Mouse (Mus musculus): ENCODE measurements at regions not wholly inside any gene's neighbourhood (a gene's known extent, or its start where the extent isn't known, plus 50 kb on each side); places are given as distances from the start of the nearest gene placed in this dataset.

DNA sequence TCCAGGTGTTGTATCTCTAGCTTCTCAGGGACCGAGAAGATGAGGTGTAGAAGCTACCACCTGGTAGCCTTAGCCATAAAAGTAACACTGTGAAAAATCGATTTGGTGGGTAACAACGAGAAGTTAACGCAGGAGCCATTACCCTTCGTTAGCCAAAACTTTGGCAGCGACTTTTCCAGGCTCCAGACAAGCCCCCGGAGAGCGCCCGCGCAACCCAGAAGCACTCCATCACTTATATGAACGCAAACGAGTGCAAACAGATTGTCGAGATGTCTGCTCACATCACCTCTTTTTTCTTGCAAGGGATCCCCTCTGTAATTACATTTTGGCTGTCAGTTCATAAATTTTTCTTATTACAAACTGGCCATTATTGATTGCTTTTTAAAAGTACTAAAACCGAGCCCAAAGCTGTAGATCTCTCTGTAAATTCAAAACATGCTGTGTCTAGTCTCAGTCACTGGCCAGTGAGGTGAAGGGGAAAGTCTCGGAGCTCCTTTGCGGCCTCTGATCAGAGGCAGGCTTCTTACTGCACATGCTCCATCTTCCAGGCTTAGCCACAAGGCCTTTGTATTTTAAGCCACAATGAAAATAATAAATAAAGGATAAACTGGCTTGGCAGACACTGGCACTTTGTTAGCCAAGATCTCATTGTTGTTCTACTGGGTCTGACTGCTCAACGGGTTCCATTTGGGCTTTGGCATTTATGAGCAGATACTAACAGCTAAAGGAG is 627.9 kb downstream of the Sox6 start:
- no peak for DNase-seq (ENCODE audit: extremely low read depth)
- Histone ChIP-seq H3K27ac (ENCODE audit: insufficient read depth, low read depth) (no peak overlapping the region), H3K4me1 (ENCODE audit: control insufficient read depth in 1 of 2, insufficient read depth in 2 of 2) (no peaks in the 10 kb centered on the region), H3K27me3 (replicated peaks) (no peaks in the 10 kb centered on the region), H3K4me2 (ENCODE audit: insufficient read depth, low read depth, poor library complexity, severe bottlenecking) (no peak overlapping the region), H3K9me3 (replicated peaks; ENCODE audit: low read length) (no peaks in the 10 kb centered on the region), H3K36me3 (replicated peaks in 1 of 2; ENCODE audit: control insufficient read depth in 1 of 2, insufficient read depth in 1 of 2, low read length in 1 of 2) (no peaks in the 10 kb centered on the region), H3K9ac (ENCODE audit: insufficient read depth, low read depth) (no peak overlapping the region), H3K4me3 (replicated peaks in 1 of 3; ENCODE audit: low read depth in 2 of 3, low read length in 2 of 3, poor library complexity in 1 of 3) (no peak overlapping the region), H3K79me2 (replicated peaks; ENCODE audit: control insufficient read depth, extremely low read depth, insufficient read depth, poor library complexity, severe bottlenecking) (no peaks in the 10 kb centered on the region)
- in situ Hi-C loops (cut with MboI; ENCODE audit: low pct_ligation_motif_present, low pct_unique_long_range_greater_than_20kb, low sequenced_read_pairs): no loop called here
- dilution Hi-C loops (cut with MboI; ENCODE audit: extremely low pct_ligation_motif_present, extremely low pct_unique_long_range_greater_than_20kb, low sequenced_read_pairs): no loop called here
- no peak for TF ChIP-seq MYC (IDR thresholded peaks at IDR 0.05; ENCODE audit: low read depth, low read length)
- TF ChIP-seq BHLHE40 (IDR thresholded peaks at IDR 0.05; ENCODE audit: low read depth, low read length): no peak
- no peak for TF ChIP-seq USF2 (conservative IDR thresholded peaks at IDR 0.05; ENCODE audit: low read depth, low read length)
- TF ChIP-seq GABPA (IDR thresholded peaks at IDR 0.05; ENCODE audit: insufficient replicate concordance, low read depth, low read length): no peak
- TF ChIP-seq UBTF (IDR thresholded peaks at IDR 0.05; ENCODE audit: low read depth, low read length): no peak
- TF ChIP-seq PAX5 (IDR thresholded peaks at IDR 0.05; ENCODE audit: low read length): no peak
- TF ChIP-seq MAZ (IDR thresholded peaks at IDR 0.05; ENCODE audit: low read depth, low read length): no peak
- no peak for TF ChIP-seq SIN3A (IDR thresholded peaks at IDR 0.05; ENCODE audit: low read length)
- no peak for TF ChIP-seq ETS1 (conservative IDR thresholded peaks at IDR 0.05; ENCODE audit: low read depth, low read length)
- no peak for TF ChIP-seq ZKSCAN1 (IDR thresholded peaks at IDR 0.05; ENCODE audit: borderline replicate concordance, low read depth, low read length)
- no peak for TF ChIP-seq JUN (IDR thresholded peaks at IDR 0.05; ENCODE audit: insufficient read depth, low read depth, low read length)
- TF ChIP-seq ZMIZ1 (IDR thresholded peaks at IDR 0.05; ENCODE audit: low read depth, low read length): no peak
- TF ChIP-seq ZNF384 (IDR thresholded peaks at IDR 0.05; ENCODE audit: low read depth, low read length): no peak
- TF ChIP-seq EP300 (IDR thresholded peaks at IDR 0.05; ENCODE audit: low read length): no peak
- no peak for TF ChIP-seq CHD2 (IDR thresholded peaks at IDR 0.05; ENCODE audit: low read length)
- no peak for TF ChIP-seq NELFE (IDR thresholded peaks at IDR 0.05; ENCODE audit: low read depth, low read length)

DNA sequence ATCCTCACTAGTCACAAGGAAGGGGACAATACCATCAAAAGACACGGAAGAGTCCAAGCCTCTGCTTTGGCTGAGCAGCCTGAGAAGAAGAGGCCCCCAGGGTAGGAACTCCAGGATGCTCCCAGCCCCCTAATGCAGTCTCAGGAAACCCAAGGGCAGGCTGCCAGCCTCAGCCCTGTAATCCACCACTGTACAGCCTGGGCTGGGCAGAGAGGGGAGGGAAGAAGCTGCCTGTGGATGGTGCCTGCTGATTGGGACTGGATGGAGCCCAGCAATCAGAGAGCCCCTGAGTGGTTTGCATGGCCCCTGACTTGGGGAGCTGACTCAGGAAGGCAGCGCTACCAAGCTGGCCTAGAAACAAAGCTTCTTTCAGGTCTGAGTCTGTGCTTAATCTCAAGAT is 627.1 kb downstream of the Sox6 start:
- in situ Hi-C loops (cut with MboI; ENCODE audit: low pct_ligation_motif_present, low pct_unique_long_range_greater_than_20kb, low sequenced_read_pairs) (no loop called here), dilution Hi-C loops (cut with MboI; ENCODE audit: extremely low pct_ligation_motif_present, extremely low pct_unique_long_range_greater_than_20kb, low sequenced_read_pairs) (no loop called here)
- H3K4me1 ChIP-seq (ENCODE audit: control insufficient read depth in 1 of 2, insufficient read depth in 2 of 2): no peaks in the 10 kb centered on the region
- no peak overlapping the region for H3K9ac ChIP-seq (ENCODE audit: insufficient read depth, low read depth)
- H3K79me2 ChIP-seq (replicated peaks; ENCODE audit: control insufficient read depth, extremely low read depth, insufficient read depth, poor library complexity, severe bottlenecking): no peaks in the 10 kb centered on the region
- H3K36me3 ChIP-seq (replicated peaks in 1 of 2; ENCODE audit: control insufficient read depth in 1 of 2, insufficient read depth in 1 of 2, low read length in 1 of 2): no peaks in the 10 kb centered on the region
- H3K4me3 ChIP-seq (replicated peaks in 1 of 3; ENCODE audit: low read depth in 2 of 3, low read length in 2 of 3, poor library complexity in 1 of 3): no peak overlapping the region
- DNase-seq (ENCODE audit: extremely low read depth): no peak
- no peak overlapping the region for H3K4me2 ChIP-seq (ENCODE audit: insufficient read depth, low read depth, poor library complexity, severe bottlenecking)
- H3K27me3 ChIP-seq (replicated peaks): no peaks in the 10 kb centered on the region
- H3K9me3 ChIP-seq (replicated peaks; ENCODE audit: low read length): no peaks in the 10 kb centered on the region
- TF ChIP-seq ETS1 (conservative IDR thresholded peaks at IDR 0.05; ENCODE audit: low read depth, low read length) (no peak), CHD2 (IDR thresholded peaks at IDR 0.05; ENCODE audit: low read length) (no peak), MYC (IDR thresholded peaks at IDR 0.05; ENCODE audit: low read depth, low read length) (no peak), POLR2A (IDR thresholded peaks at IDR 0.05; ENCODE audit: low read depth, low read length) (no peak), TCF12 (IDR thresholded peaks at IDR 0.05; ENCODE audit: low read depth, low read length) (no peak)
- no peak overlapping the region for H3K27ac ChIP-seq (ENCODE audit: insufficient read depth, low read depth)

Measured in CH12.LX (cell line).